Mouse (Mus musculus) common myeloid progenitor, adult 5-6 weeks (primary cell): ENCODE data around the gene Egfem1. TPM values are rescaled to one million over a fixed set of nuclear protein-coding genes. Genes with fewer than 3 reads are reported as not detected.

Experiments
- ATAC-seq: replicated peaks from 2 replicates; pipeline ENCODE4 v1.8.0; 2016; ENCODE audit warnings: low read depth, mild to moderate bottlenecking, moderate TSS enrichment, inconsistent platforms; ENCODE audit not compliant: poor library complexity, severe bottlenecking
- total RNA-seq: library from RNA; stranded (forward); fragments of 200-1000, 187-1606 nt; gene quantifications from 2 replicates; pipeline ENCODE4 v1.2.3, GENCODE M21; 2017

Egfem1 gene
- total RNA-seq, 1 experiment from 2014 or later: not detected

DNA sequence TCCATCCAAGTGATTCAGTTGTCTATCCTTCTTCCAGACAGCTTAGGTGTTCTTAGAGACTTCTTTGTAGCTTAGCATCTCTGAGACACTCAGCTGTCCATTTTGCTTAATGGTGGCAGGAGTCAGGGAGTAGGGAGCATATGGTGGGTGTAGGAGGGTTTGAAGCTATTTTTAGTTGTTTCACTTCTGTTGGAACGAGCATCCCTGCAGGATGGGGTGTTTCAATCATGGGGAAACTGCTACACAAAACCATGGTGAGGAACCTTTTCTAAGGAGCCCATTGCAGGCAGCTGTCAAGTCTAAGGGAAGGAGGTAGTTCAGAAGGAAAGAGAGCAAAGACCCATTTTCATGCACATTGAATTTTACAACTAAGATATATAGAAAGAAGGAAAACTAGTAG is 458.1 kb downstream of the Egfem1 start:
- no peak for ATAC-seq

DNA sequence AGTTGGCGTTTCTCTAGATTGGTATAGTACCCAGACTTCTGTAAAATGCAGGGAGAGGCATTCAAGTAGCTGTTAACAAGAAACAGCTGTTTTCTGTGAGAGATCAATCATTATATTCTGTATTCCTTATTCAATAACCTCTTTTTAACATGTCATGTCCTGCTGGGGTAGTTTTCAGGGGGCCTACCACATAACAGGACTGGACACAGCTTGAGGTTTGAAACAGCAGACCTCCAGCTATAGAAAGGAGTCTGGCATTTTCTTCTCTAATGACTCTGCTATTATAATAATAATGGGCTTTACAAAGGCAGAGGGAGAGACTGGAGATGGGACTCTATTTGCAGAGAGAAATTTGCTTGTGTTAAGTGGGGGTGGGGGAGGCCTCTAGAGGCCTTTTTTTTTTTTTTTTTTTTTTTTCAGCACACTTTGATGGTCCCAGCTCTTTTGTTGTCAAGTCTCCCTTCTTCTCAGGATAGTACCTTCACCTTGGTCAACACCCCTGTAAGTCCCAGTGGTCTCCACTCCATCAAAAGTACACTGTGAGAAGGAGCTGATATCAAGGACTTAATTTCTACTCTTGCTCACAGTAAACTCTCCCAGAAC is 459.8 kb downstream of the Egfem1 start:
- no peak for ATAC-seq

GRCm38 (mm10) chr3:29544056-29544455 is 462.2 kb downstream of the Egfem1 start:
- ATAC-seq: no peak

DNA sequence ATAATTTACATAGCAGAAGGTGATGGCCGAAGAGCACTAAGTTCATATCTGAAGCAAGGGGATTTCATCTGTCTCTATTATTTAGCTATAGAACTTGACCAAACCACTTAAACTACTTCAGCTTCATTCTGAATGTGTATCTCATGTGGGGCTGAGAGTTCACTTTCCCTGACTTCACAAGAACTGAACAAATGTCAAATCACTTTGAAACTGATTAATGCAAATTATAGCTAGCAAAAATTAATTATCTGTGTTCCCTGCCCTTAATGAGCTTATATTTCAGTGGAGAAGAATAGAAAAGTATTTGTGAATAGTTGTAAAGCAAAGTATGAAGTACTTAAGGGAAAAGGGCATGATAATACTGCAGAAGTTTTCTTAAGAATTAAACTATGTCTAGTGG is 481.3 kb downstream of the Egfem1 start:
- ATAC-seq: no peak

GRCm38 (mm10) chr3:29578055-29578860 is 496.4 kb downstream of the Egfem1 start:
- ATAC-seq: no peak

DNA sequence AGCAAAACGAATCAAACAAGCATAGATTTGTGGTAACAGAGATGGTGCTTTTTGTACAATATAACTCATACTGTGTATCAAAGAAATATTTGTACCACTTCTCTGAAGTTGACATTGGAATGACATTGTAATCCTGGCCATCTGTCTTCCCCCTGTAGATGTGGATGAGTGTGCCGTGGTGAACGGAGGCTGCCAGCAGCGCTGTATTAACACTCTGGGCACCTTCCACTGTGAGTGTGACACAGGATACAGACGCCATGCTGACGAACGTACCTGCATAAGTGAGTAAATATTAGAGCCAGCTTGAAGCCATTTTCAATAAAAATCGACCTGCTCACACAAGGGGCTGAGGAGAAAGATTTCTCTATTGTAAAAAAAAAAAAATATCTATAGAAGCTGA is 500.9 kb downstream of the Egfem1 start:
- no peak for ATAC-seq

- no peak for ATAC-seq
Measured at GRCm38 (mm10) chr3:29602140-29602539, 520.3 kb downstream of the Egfem1 start.

- ATAC-seq: no peak
Measured at GRCm38 (mm10) chr3:29608713-29609112, 526.9 kb downstream of the Egfem1 start.

DNA sequence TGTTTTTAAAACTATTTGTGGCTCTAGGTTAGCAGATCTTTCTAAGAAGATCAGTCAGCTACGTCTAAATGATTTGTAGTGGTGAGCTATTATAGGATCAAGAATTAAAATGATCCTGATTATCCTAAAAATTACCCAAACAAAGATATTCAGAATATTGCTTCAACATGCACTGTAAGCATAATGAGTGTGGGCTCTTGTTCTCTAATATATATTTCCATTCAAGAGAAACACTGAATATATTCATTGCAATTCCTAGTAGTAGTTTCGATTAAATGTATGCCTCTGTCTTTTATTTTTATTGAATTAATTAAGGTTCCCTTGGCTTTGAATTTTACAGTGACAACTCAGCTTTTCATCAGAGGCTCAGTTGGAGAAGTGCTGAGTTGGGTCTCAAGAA is 527.4 kb downstream of the Egfem1 start:
- ATAC-seq: no peak

DNA sequence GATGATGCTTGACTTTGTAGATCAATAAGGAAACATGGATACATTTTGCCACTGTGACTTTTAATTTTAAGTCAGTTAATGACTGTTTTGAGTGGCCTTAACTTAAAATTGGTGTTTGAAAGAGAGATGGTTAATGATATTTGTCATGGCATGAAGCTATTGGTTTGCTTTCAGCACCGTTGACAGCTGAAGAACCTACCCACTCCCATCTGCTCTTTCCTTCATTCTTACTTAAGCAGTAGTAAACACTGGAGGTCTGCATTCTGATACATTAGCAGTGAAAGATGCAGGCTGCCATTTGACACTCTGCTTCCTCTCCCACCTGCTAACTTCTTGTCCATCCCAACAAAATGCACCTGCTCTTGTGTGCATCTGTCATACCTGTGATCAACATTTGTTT is 537.8 kb downstream of the Egfem1 start:
- no peak for ATAC-seq

DNA sequence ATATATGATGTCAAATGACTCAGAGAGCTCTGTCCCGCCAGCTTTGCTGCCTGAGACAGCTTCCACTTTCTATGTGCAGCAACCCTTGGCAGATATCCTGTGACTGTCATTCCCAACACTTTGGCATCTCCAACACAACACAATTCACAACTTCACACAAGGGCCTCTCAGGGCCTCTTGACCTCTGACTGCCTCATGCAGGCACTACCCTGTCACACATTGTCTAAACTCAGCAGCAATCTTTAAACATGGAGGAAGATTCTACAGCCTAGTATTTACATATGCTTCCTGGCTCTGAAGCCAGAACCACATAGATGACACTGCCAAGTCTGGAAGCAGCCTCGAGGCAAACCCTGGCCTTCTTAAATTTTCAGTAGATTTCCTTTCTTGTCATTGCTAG is 558.0 kb downstream of the Egfem1 start:
- no peak for ATAC-seq

GRCm38 (mm10) chr3:29666796-29667195 is 585.0 kb downstream of the Egfem1 start:
- ATAC-seq: no peak

DNA sequence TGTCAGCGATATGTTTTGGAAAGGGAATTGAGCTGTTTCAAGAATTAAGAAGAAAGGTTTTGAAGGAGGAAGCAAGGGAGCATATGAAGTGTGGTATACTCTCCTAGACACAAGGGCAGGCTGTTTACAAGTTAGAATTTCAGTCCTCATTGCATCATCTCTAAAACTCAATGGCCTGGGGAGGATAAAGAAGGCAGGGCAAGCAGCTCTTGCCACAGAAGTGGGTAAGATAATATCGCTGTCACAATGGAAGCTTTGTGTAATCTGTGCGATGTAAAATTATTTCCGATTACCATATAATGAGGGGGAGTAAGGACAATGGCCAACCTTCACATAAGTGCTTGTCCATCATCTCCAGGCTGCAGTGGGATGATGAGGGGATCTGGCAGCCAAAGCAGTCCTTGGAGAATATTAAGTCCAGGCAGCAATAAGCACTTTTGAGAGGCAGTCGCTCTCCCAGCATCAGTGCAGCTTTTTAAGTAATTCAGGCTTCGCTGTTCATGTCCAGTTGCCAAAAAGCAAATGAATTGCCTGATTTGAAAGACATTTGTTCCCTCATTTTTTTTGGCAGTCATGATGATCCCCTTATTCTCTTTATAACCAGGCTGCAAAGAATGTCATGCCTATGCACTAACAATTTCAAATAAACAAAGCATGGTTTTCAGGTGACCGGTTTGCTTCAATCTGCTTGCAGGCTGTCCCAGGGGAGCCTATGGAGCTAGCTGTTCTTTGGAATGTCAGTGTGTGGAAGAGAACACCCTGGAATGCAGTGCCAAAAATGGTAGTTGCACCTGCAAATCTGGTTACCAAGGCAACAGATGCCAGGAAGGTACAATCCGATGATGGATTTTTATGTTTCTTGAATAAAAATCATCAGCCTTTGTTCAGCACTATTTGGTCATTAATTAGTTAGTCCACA is 607.8 kb downstream of the Egfem1 start:
- no peak for ATAC-seq

DNA sequence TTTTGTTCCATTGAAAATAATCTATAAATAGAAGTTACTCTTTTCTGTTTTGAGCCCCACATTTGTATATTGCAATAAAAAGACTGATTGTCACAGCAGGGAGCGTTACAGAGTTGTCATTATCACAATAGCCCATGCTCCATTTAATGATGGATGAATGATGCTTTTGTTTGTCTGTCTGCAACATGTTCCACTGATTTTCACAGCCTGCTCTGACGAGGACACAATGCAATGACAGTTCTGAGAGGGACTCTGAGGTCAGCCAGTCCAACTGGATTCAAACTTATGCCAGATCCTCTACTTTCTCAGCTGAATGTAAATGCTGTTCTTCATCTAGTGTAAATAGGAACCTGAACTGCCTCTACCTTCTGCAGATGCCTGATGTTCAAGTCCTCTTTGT is 619.3 kb downstream of the Egfem1 start:
- ATAC-seq: no peak

DNA sequence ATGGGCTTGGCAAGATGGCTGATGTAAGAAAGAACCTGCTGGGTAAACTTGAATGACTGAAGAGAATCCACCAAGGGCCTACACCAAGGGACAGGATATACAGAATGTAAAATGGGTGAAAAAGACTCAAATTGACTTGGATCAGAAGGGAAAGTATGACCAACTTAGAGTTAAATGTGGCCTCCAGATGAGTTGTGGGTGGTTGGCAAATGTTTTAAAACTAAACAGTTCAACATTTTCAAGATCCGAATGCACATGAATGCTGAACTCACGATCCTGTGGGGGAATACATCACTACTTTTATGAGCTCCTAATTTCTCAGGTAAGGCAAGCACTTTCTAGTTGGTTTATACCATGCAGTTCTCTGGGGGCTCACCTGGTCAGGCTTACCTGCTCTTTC is 625.0 kb downstream of the Egfem1 start:
- ATAC-seq: no peak

DNA sequence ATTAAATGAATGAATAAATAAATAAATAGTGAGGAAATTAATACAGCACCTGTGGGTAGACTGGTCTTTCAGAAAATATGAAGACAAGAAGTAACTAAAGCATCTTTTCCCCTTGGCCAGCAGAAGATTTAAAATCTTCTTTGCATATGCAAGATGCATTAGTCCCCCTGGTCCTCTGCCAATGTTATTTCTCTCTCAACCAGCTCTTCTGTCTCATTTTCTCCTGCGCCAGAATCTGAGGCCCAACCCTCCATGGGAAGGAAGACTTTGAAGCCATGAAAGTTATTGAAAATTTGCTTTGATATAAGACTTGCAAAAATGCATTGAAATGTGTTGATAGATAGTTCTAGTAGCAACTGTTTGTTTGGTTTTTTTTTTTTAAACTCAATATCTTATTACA is 625.6 kb downstream of the Egfem1 start:
- ATAC-seq: no peak

DNA sequence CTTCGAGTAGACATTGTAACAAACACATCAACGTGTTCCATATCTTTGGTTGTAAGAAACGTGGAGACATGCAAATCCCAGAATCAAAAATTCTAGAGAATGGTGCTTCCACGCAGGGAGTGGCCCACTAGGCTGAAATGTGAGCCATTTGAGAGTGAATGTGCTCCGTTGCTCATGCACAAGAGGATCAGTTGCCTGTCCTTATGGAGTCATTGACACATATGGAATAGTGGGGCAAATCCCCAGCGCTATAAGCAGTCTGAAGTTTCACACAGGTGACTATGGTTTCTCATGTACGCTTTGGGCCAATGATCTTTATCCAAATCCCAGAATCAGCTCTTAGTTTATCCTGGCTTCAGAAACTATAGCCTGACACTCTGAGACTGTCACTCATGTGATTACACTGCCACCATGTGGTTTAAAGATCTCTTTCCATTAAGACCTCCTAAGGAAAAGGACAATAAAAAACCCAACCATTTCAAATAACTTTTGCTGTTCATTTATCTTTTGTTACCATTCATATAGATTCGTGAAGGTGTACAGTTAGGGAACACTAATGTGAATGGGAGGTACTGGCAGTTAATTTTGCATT is 644.6 kb downstream of the Egfem1 start:
- ATAC-seq: no peak; the same call in 1 of the 2 replicates

DNA sequence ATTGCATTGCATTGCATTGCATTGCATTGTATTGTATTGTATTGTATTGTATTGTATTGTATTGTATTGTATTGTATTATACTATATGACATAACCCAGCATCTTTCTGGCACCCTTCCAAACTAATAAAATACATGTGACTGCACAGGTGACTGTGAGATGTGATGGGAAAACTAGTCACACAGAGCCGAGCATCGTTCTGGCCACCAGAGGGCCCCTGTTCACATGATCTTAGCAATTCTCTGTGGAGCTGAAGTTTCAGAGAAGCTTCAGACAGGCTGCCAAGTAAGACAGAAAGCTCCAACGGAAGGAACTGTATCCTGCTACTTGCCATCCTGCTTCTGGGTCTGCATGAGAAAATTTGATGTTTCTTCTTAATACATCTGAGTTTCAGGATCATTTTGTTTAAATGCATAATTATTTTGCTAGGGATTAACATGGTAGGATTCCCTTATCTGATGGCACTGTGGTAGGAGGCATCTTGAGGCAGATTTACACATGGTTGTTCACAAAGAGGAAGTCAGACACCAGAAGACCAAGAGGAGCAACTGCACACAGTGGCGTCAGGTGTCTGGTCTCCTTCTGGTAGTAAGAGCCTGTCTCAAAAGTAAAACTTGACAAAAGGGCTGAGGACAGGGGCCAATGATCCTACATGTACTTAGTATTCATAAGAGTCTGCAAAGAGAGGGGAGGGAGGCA is 648.4 kb downstream of the Egfem1 start:
- ATAC-seq: peak; percentile 82

GRCm38 (mm10) chr3:29731509-29731908 is 649.7 kb downstream of the Egfem1 start:
- no peak for ATAC-seq

DNA sequence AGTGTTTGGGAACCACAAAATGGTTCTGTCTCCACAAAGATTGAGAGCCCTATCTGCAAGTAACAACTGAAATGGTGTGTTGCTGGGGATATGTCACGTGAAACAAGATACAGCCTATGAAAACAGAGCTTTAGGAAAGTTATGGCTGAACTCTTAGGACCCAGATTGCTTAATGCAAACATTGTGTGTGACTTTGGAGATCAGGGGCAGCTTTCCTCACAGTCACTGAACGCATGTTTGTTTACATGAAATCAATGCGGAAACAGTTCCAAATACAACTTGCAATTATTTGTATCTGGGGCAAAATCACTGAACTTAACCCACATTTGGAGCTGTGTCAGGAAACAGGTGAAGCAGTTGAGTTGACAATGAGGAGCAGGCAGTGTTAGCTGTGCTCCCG is 650.8 kb downstream of the Egfem1 start:
- no peak for ATAC-seq
